Mouse (Mus musculus): ENCODE data around the gene Car15.

DNA sequence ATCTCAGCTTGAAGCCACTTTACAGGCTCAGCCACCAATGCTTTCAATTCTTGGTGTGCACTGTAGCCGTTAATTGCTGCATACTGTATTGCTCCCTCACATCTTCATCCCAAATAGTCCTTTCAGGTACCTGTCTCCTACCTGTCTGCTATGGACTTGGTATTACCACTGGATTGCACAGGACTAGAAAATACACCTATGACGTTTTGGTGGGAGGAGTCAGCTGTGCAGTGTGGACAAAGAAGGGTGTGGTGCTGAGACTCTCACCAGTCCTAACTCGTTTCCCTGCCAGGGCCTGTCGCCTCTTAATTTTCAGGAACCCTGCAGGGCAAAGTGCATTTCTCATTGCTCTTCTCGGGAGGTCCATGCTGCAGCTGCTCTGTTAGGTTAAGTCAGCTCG is 27.6 kb upstream of the Car15 start:
- TF ChIP-seq CTCF (IDR thresholded peaks at IDR 0.05; ENCODE audit: control insufficient read depth, insufficient read depth, insufficient replicate concordance, low read depth, low read length) (no peak), POLR2A (IDR thresholded peaks at IDR 0.05; ENCODE audit: control insufficient read depth, low read depth, low read length) (no peak)
